Mouse (Mus musculus) heart, embryonic 12.5 days (tissue): ENCODE measurements around the gene Peg12. TPM values are rescaled to one million over a fixed set of nuclear protein-coding genes. Genes with fewer than 3 reads are reported as not detected.

ENCODE experiments used
- ATAC-seq: fragments of 200-750 bp; cut with Nextera tagmentation; 2 replicates; pipeline ENCODE4 v1.8.0; 2017; ENCODE audit warnings: moderate TSS enrichment, moderate library complexity; ENCODE audit not compliant: insufficient number of reproducible peaks, low FRiP score
- H3K27ac ChIP-seq: fragments of 300-500 bp; sonication (generic); 2 replicates; pipeline ENCODE4 v1.5.1; 2016; ENCODE audit warnings: mild to moderate bottlenecking, moderate library complexity; ENCODE audit not compliant: poor library complexity, severe bottlenecking
- H3K27me3 ChIP-seq: fragments of 300-500 bp; sonication (generic); replicated peaks from 2 replicates; pipeline ENCODE4 v1.6.1; 2016; ENCODE audit warnings: mild to moderate bottlenecking, moderate library complexity
- H3K36me3 ChIP-seq: fragments of 300-500 bp; sonication (generic); 2 replicates; pipeline ENCODE4 v1.6.1; 2016; ENCODE audit warnings: mild to moderate bottlenecking, moderate library complexity
- H3K4me1 ChIP-seq: fragments of 300-500 bp; sonication (generic); replicated peaks from 2 replicates; pipeline ENCODE4 v1.6.1; 2016; ENCODE audit warnings: mild to moderate bottlenecking
- H3K4me2 ChIP-seq: fragments of 300-500 bp; sonication (generic); 2 replicates; pipeline ENCODE4 v1.6.1; 2016; ENCODE audit warnings: mild to moderate bottlenecking, moderate library complexity
- H3K4me3 ChIP-seq: fragments of 300-500 bp; sonication (generic); 2 replicates; pipeline ENCODE4 v1.5.1; 2016; ENCODE audit warnings: mild to moderate bottlenecking
- H3K9ac ChIP-seq: fragments of 300-500 bp; sonication (generic); 2 replicates; pipeline ENCODE4 v1.6.1; 2016; ENCODE audit warnings: mild to moderate bottlenecking, moderate library complexity
- H3K9me3 ChIP-seq: fragments of 300-500 bp; sonication (generic); replicated peaks from 2 replicates; pipeline ENCODE4 v1.6.1; 2016; ENCODE audit warnings: mild to moderate bottlenecking, moderate library complexity
- WGBS: fragments of 180-500 bp; shearing (Covaris S2); methylation state at CpG from one replicate; pipeline ENCODE4 v1.1.7; 2016; 5-methylcytosine and 5-hydroxymethylcytosine counted together
- polyA plus RNA-seq: library from polyadenylated mRNA; unstranded; fragments of >200 nt; fragmentation: Nextera tagmentation; extraction: Ambion mirVana; gene quantifications from 2 replicates; pipeline ENCODE4 v1.2.1, GENCODE M21; 2016

The Peg12 gene
- polyA plus RNA-seq: 11.9 and 13.5 TPM in 2 replicates

- H3K27ac ChIP-seq: peak within 1 kb of the TSS; percentile 74
- H3K4me2 ChIP-seq: peak within 1 kb of the TSS; percentile 76
- H3K36me3 ChIP-seq: no peaks in the 10 kb centered on the region
- H3K4me1 ChIP-seq: no peaks in the 10 kb centered on the region
- 0 out of 2 replicates have a peak, but pooled peaks cover 5% of the 10 kb centered on the region for H3K27me3 ChIP-seq
- peak within 1 kb of the TSS; percentile 66 for H3K4me3 ChIP-seq
- WGBS: 14% methylated on average over 80 of the region's 82 CpGs
- peak within 1 kb of the TSS; percentile 82 for H3K9ac ChIP-seq
- peak; percentile 83 for ATAC-seq
- H3K9me3 ChIP-seq: peaks cover 16% of the 10 kb centered on the region
Observed at GRCm38 (mm10) chr7:62463878-62464755, at the start of gene Peg12. Gene Peg12 (minus strand): TSS chr7:62464510.

GRCm38 (mm10) chr7:62486139-62486538 lies 21.8 kb upstream of the Peg12 start:
- Histone ChIP-seq H3K4me3 (no peak overlapping the region), H3K9ac (no peak overlapping the region), H3K4me2 (no peak overlapping the region), H3K36me3 (no peaks in the 10 kb centered on the region), H3K9me3 (peaks cover 5% of the 10 kb centered on the region; the same call in 1 of the 2 replicates), H3K27me3 (no peaks in the 10 kb centered on the region), H3K4me1 (no peaks in the 10 kb centered on the region), H3K27ac (no peak overlapping the region)
- 28% methylated on average over 2 of the region's 2 CpGs for WGBS
- ATAC-seq: no peak

GRCm38 (mm10) chr7:62463007-62463877 lies 1.1 kb downstream of the Peg12 start:
- ATAC-seq: peak; percentile 37
- H3K9ac ChIP-seq: peak overlapping the region; percentile 82
- H3K36me3 ChIP-seq: no peaks in the 10 kb centered on the region
- H3K9me3 ChIP-seq: peaks cover 16% of the 10 kb centered on the region
- WGBS: 24% methylated on average over 55 of the region's 55 CpGs
- peak overlapping the region; percentile 76 for H3K4me2 ChIP-seq
- peak overlapping the region; percentile 74 for H3K27ac ChIP-seq
- no peaks in the 10 kb centered on the region for H3K4me1 ChIP-seq
- H3K27me3 ChIP-seq: 0 out of 2 replicates have a peak, but pooled peaks cover 5% of the 10 kb centered on the region
- H3K4me3 ChIP-seq: peak overlapping the region; percentile 66

DNA sequence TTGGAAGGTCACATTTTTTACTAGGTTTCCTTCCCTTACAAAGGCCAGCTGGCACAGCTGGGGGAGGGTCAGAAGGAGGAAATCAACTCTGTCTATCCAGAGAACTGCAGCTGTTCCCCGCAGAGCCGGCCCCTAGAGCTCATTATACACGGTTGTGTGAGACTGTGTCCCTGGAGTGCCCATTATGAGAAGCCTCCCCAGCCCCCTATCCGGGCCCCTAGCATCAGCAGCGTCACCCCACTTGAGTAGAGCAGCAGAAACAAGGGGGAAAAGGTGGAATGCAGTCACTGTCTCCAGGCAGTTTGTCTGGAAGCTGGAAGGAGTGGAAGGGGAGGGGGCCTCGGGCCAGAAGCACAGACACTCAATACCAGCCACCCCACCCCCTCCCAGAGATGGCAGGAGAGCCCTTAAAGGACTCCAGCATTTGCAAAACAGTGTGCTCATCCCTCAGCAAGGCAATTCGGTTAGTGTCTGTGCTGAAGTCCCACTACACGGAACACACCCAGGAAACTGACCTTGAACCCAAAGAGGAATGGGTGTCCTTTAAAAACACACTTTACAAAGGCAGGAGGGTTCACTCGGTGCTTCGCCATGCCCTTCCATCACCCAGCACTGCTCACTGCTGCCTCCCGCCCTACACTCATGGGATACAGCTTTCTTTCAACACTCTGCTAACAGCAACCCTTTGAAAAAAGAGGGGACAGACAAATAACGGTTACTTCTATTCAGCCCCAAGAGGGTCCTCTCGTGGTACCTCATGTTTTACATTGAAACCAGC lies 1.9 kb downstream of the Peg12 start:
- H3K9ac ChIP-seq: peak overlapping the region; percentile 7; the same call in 1 of the 2 replicates
- no peak for ATAC-seq
- H3K4me2 ChIP-seq: peak overlapping the region; percentile 76
- peak overlapping the region; percentile 66 for H3K4me3 ChIP-seq
- H3K27me3 ChIP-seq: 0 out of 2 replicates have a peak, but pooled peaks cover 5% of the 10 kb centered on the region
- peaks cover 16% of the 10 kb centered on the region for H3K9me3 ChIP-seq
- no peak overlapping the region for H3K27ac ChIP-seq
- no peaks in the 10 kb centered on the region for H3K4me1 ChIP-seq
- H3K36me3 ChIP-seq: no peaks in the 10 kb centered on the region
- 29% methylated on average over 13 of the region's 13 CpGs for WGBS

- no peak for ATAC-seq
- Histone ChIP-seq H3K27ac (no peak overlapping the region), H3K4me2 (no peak overlapping the region), H3K9me3 (peaks cover 11% of the 10 kb centered on the region), H3K4me1 (no peaks in the 10 kb centered on the region), H3K9ac (no peak overlapping the region), H3K27me3 (no peaks in the 10 kb centered on the region), H3K36me3 (no peaks in the 10 kb centered on the region), H3K4me3 (no peak overlapping the region)
- 22% methylated on average over 2 of the region's 2 CpGs for WGBS
Observed at GRCm38 (mm10) chr7:62452353-62452752, 12.0 kb downstream of the Peg12 start.

DNA sequence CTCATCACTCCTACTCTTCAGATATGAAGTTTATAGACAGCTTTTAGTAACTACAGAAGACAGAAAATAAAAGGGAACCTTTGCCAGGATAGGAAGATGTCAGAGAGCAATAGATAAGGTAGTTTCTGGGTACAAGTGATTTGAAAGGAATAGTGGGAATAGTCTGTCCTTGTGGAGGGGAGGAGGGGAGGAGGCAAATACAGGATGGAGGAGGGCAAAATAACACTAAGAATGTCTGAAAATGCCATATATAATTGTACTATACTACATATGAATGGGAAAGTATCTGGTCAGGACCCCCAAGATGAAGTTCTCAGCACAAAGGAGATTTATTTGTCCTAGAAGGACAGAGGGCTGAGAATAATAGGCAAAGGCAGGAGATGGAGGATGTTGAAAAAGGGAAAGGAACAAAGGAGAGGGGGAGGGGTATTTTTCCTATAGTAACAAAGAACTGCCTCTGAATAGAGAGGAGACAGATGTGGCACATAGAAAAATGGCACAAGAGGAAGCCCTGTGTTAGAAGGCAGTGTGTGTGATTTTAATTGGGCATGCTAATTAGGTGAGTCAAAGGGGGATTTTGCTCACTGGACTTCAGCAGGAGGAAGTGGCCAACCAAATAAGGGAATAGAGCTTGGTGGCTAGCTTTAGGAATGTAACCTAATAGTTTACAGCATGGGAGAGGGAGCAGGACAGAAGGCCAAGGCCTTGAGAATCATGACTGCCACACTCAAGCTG lies 18.7 kb downstream of the Peg12 start:
- Histone ChIP-seq H3K4me1 (no peaks in the 10 kb centered on the region), H3K4me3 (no peak overlapping the region), H3K36me3 (no peaks in the 10 kb centered on the region), H3K27ac (no peak overlapping the region), H3K27me3 (no peaks in the 10 kb centered on the region), H3K9ac (no peak overlapping the region), H3K4me2 (no peak overlapping the region), H3K9me3 (0 out of 2 replicates have a peak, but pooled peaks cover under 1% of the 10 kb centered on the region)
- ATAC-seq: no peak

GRCm38 (mm10) chr7:62436394-62436793 lies 27.9 kb downstream of the Peg12 start:
- Histone ChIP-seq H3K9me3 (no peaks in the 10 kb centered on the region), H3K4me2 (no peak overlapping the region), H3K27me3 (no peaks in the 10 kb centered on the region), H3K9ac (no peak overlapping the region), H3K4me3 (no peak overlapping the region), H3K27ac (no peak overlapping the region), H3K4me1 (no peaks in the 10 kb centered on the region), H3K36me3 (no peaks in the 10 kb centered on the region)
- 45% methylated on average over 2 of the region's 2 CpGs for WGBS
- no peak for ATAC-seq

DNA sequence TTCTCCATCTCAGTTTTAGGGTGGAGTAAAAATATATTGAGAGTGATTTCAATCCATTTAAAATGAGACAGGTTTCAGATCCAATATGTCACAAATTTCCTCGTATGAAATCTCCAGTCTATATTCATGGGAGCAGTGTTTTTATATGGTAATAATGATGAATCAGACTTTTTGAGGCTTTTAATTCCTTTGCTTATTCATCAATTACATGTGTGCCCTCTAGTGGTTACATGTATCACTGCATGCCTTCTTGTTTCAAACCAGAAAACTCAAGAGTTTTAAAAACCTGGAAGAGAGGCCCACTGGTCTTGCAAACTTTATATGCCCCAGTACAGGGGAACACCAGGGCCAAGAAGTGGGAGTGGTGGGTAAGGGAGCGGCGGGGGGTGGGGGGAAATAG lies 31.1 kb downstream of the Peg12 start:
- no peaks in the 10 kb centered on the region for H3K9me3 ChIP-seq
- H3K36me3 ChIP-seq: no peaks in the 10 kb centered on the region
- H3K4me1 ChIP-seq: no peaks in the 10 kb centered on the region
- 36% methylated on average over 3 of the region's 3 CpGs for WGBS
- H3K9ac ChIP-seq: no peak overlapping the region
- no peak for ATAC-seq
- no peaks in the 10 kb centered on the region for H3K27me3 ChIP-seq
- H3K4me2 ChIP-seq: no peak overlapping the region
- H3K27ac ChIP-seq: no peak overlapping the region
- no peak overlapping the region for H3K4me3 ChIP-seq

DNA sequence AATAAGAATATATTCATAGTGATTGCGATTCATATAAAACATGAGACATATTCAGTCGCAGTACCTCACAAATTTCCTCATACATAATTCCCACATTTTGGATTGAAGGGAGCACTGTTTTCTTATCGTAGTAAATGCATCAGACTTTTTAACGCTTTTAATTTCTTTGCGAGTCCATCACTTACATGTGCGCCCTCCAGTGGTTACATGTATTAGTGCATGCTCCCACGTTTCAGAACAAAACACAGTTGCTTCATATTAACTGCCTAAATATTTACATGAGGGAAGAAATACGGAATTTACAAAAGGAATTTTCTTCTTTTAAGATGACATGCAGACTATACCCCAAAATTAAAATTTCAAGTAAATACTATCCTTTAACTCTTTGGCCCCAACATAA lies 36.0 kb downstream of the Peg12 start:
- Histone ChIP-seq H3K4me2 (no peak overlapping the region), H3K27ac (no peak overlapping the region), H3K4me3 (no peak overlapping the region), H3K4me1 (no peaks in the 10 kb centered on the region), H3K27me3 (0 out of 2 replicates have a peak, but pooled peaks cover 2% of the 10 kb centered on the region), H3K36me3 (no peaks in the 10 kb centered on the region), H3K9ac (no peak overlapping the region), H3K9me3 (peaks cover 1% of the 10 kb centered on the region; the same call in 1 of the 2 replicates)
- 21% methylated on average over 8 of the region's 8 CpGs for WGBS
- ATAC-seq: no peak

GRCm38 (mm10) chr7:62423210-62423609 lies 41.1 kb downstream of the Peg12 start:
- WGBS: 54% methylated on average over 4 of the region's 4 CpGs
- Histone ChIP-seq H3K27me3 (0 out of 2 replicates have a peak, but pooled peaks cover 5% of the 10 kb centered on the region), H3K9me3 (peaks cover 27% of the 10 kb centered on the region), H3K9ac (no peak overlapping the region), H3K4me2 (no peak overlapping the region), H3K27ac (no peak overlapping the region), H3K36me3 (no peaks in the 10 kb centered on the region), H3K4me3 (no peak overlapping the region), H3K4me1 (peaks cover 11% of the 10 kb centered on the region)
- ATAC-seq: no peak
